Mouse (Mus musculus) liver, embryonic 16.5 days (tissue): ENCODE data around the gene Ppcdc. TPM values are rescaled to one million over a fixed set of nuclear protein-coding genes. Genes with fewer than 3 reads are reported as not detected.
A peak's percentile ranks its signal among the peaks of the same experiment; 100 is the strongest.
"Not testable (repeated sequence)": the region's sequence is repeated elsewhere in the genome, so short reads cannot be mapped to it uniquely, and the experiment has no call there.

Source experiments
- ATAC-seq: fragments of 200-750 bp; cut with Nextera tagmentation; 2 replicates; pipeline ENCODE4 v1.8.0; 2017; ENCODE audit warnings: low read depth, mild to moderate bottlenecking, moderate number of reproducible peaks, moderate library complexity
- H3K27ac ChIP-seq: fragments of 300-500 bp; sonication (generic); 2 replicates; pipeline ENCODE4 v1.5.1; 2014; ENCODE audit warnings: mild to moderate bottlenecking, low read length
- H3K27me3 ChIP-seq: fragments of 300-500 bp; sonication (generic); 2 replicates; pipeline ENCODE4 v1.6.1; 2014; ENCODE audit warnings: low read depth, low read length, mixed read lengths; ENCODE audit not compliant: control insufficient read depth, insufficient read depth
- H3K36me3 ChIP-seq: fragments of 300-500 bp; sonication (generic); 2 replicates; pipeline ENCODE4 v1.6.1; 2014; ENCODE audit warnings: mild to moderate bottlenecking; ENCODE audit not compliant: control insufficient read depth, insufficient read depth
- H3K4me1 ChIP-seq: fragments of 300-500 bp; sonication (generic); 2 replicates; pipeline ENCODE4 v1.6.1; 2014; ENCODE audit warnings: low read depth, low read length, mixed read lengths; ENCODE audit not compliant: control insufficient read depth
- H3K4me2 ChIP-seq: fragments of 300-500 bp; sonication (generic); 2 replicates; pipeline ENCODE4 v1.6.1; 2014; ENCODE audit warnings: low read depth, low read length, mixed read lengths
- H3K4me3 ChIP-seq: fragments of 300-500 bp; sonication (generic); 2 replicates; pipeline ENCODE4 v1.5.1; 2014; ENCODE audit warnings: low read depth, mild to moderate bottlenecking, low read length
- H3K9ac ChIP-seq: fragments of 300-500 bp; sonication (generic); 2 replicates; pipeline ENCODE4 v1.6.1; 2014; ENCODE audit warnings: low read depth, low read length
- H3K9me3 ChIP-seq: fragments of 300-500 bp; sonication (generic); replicated peaks from 2 replicates; pipeline ENCODE4 v1.6.1; 2016; ENCODE audit warnings: low read length; ENCODE audit not compliant: control insufficient read depth
- WGBS: fragments of 180-500 bp; shearing (Covaris S2); extraction: QIAGEN DNeasy Blood & Tissue Kit; methylation state at CpG from one replicate; pipeline ENCODE4 v1.1.7; 2014; ENCODE audit not compliant: insufficient replicate concordance; 5-methylcytosine and 5-hydroxymethylcytosine counted together
- polyA plus RNA-seq: library from polyadenylated mRNA; unstranded; fragments of >200 nt; fragmentation: Nextera tagmentation; extraction: Ambion mirVana; gene quantifications from 2 replicates; pipeline ENCODE4 v1.2.1, GENCODE M21; 2015

Ppcdc gene
- polyA plus RNA-seq, 1 experiment from 2014 or later = 10.4 TPM

- H3K4me2 ChIP-seq = no peak overlapping the region
- H3K9ac ChIP-seq = no peak overlapping the region
- H3K4me1 ChIP-seq = peaks cover 9% of the 10 kb centered on the region
- H3K4me3 ChIP-seq = no peak overlapping the region
- no peaks in the 10 kb centered on the region for H3K27me3 ChIP-seq
- no peak overlapping the region for H3K27ac ChIP-seq
- WGBS = 35% methylated on average over 11 of the region's 11 CpGs
- H3K9me3 ChIP-seq = no peaks in the 10 kb centered on the region
- H3K36me3 ChIP-seq = no peaks in the 10 kb centered on the region
- no peak for ATAC-seq
These were observed 5.3 kb downstream of the Ppcdc start for GRCm38 (mm10) chr9:57434405-57435165.

- H3K9me3 ChIP-seq = no peaks in the 10 kb centered on the region
- ATAC-seq = peak; percentile 52
- no peaks in the 10 kb centered on the region for H3K27me3 ChIP-seq
- peaks cover 3% of the 10 kb centered on the region for H3K4me1 ChIP-seq
- H3K4me3 ChIP-seq = no peak overlapping the region
- H3K36me3 ChIP-seq = no peaks in the 10 kb centered on the region
- 0 out of 2 replicates have a peak overlapping the region, but pooled peaks have one; percentile 6 for H3K27ac ChIP-seq
- WGBS = 15% methylated on average over 11 of the region's 11 CpGs
- no peak overlapping the region for H3K4me2 ChIP-seq
- no peak overlapping the region for H3K9ac ChIP-seq
These were observed 6.6 kb downstream of the Ppcdc start for GRCm38 (mm10) chr9:57433097-57434032.

GRCm38 (mm10) chr9:57432480-57432879 is 7.4 kb downstream of the Ppcdc start:
- no peaks in the 10 kb centered on the region for H3K36me3 ChIP-seq
- 70% methylated on average over 3 of the region's 3 CpGs for WGBS
- H3K4me2 ChIP-seq = no peak overlapping the region
- peaks cover 3% of the 10 kb centered on the region for H3K4me1 ChIP-seq
- H3K9me3 ChIP-seq = no peaks in the 10 kb centered on the region
- no peak overlapping the region for H3K4me3 ChIP-seq
- no peak overlapping the region for H3K27ac ChIP-seq
- H3K9ac ChIP-seq = no peak overlapping the region
- H3K27me3 ChIP-seq = no peaks in the 10 kb centered on the region
- ATAC-seq = no peak

DNA sequence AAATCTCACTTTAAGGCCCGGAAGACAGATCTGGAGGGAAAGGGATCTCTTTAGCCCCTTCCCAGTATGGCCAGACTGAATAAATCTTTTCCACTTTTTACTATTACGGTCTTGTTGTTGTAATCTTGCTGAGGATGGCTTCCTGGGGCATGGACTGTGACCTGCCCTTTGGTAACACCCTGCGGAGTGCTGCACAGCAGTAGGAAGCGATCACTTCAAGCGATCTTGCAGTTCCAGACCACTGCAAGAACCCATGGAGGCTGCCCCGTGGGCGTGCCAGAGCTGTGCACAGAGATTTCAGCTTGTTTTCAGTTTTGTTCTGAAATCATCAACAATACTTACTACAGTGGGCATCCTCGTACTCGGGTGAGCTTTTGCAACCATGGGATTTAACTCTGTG is 8.7 kb downstream of the Ppcdc start:
- 64% methylated on average over 9 of the region's 9 CpGs for WGBS

GRCm38 (mm10) chr9:57428391-57428790 is 11.5 kb downstream of the Ppcdc start:
- Histone ChIP-seq H3K9ac (no peak overlapping the region), H3K27ac (no peak overlapping the region), H3K27me3 (no peaks in the 10 kb centered on the region), H3K4me1 (peaks cover 3% of the 10 kb centered on the region), H3K36me3 (no peaks in the 10 kb centered on the region), H3K4me2 (no peak overlapping the region), H3K4me3 (no peak overlapping the region), H3K9me3 (no peaks in the 10 kb centered on the region)
- WGBS = 33% methylated on average over 4 of the region's 4 CpGs
- no peak for ATAC-seq

More for the DNA sequence above, 8.7 kb downstream of the Ppcdc start:
- H3K9me3 ChIP-seq = no peaks in the 10 kb centered on the region
- H3K9ac ChIP-seq = no peak overlapping the region
- H3K36me3 ChIP-seq = no peaks in the 10 kb centered on the region
- H3K27ac ChIP-seq = no peak overlapping the region
- H3K27me3 ChIP-seq = no peaks in the 10 kb centered on the region
- H3K4me1 ChIP-seq = peaks cover 3% of the 10 kb centered on the region
- no peak for ATAC-seq
- H3K4me3 ChIP-seq = no peak overlapping the region
- H3K4me2 ChIP-seq = no peak overlapping the region

DNA sequence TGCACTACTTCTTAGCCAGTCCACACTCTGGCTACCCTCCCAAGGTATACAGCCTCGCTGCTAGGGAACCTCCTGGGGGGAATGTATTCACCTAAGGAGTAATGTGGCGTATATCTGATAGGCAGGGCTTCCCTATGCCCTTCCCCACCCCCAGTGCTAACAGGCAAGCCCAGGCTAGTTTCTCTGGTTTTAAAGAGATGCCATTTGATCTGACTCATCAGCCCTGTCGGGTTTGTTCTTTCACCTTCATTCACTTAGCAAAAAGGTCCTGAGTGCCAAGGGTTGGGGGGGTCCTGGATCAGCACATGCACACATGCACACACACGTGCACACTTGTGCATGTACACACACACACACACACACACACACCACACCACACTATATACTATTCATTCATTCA is 12.0 kb downstream of the Ppcdc start:
- H3K36me3 ChIP-seq = no peaks in the 10 kb centered on the region
- H3K4me2 ChIP-seq = no peak overlapping the region
- H3K9me3 ChIP-seq = no peaks in the 10 kb centered on the region
- no peak for ATAC-seq
- no peaks in the 10 kb centered on the region; the same call in 1 of the 2 replicates for H3K4me1 ChIP-seq
- no peaks in the 10 kb centered on the region for H3K27me3 ChIP-seq
- no peak overlapping the region for H3K9ac ChIP-seq
- WGBS = 50% methylated on average over 4 of the region's 4 CpGs
- no peak overlapping the region for H3K27ac ChIP-seq
- no peak overlapping the region for H3K4me3 ChIP-seq

DNA sequence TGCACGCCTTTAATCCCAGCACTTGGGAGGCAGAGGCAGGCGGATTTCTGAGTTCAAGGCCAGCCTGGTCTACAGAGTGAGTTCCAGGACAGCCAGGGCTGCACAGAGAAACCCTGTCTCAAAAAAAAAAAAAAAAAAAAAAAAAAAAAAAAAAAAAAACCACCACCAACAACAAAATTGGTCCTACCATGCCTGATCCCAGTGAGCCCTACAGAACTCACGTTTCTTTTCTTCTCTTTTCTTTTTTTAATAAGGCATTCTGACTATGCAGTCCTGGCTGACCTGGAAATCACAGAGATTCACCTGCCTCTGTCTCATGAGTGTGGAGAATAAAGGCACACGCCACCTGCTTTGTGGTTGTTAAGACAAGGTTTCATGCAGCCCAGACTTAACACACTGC is 12.8 kb downstream of the Ppcdc start:
- H3K4me3 ChIP-seq, H3K9me3 ChIP-seq, H3K9ac ChIP-seq, H3K36me3 ChIP-seq, H3K4me1 ChIP-seq, H3K27ac ChIP-seq, ATAC-seq, H3K4me2 ChIP-seq, H3K27me3 ChIP-seq: not testable (repeated sequence)
- 81% methylated on average over 4 of the region's 4 CpGs for WGBS

- no peak overlapping the region for H3K27ac ChIP-seq
- no peak overlapping the region for H3K4me3 ChIP-seq
- WGBS = 47% methylated on average over 3 of the region's 3 CpGs
- no peak for ATAC-seq
- no peaks in the 10 kb centered on the region for H3K36me3 ChIP-seq
- no peaks in the 10 kb centered on the region for H3K27me3 ChIP-seq
- no peaks in the 10 kb centered on the region for H3K9me3 ChIP-seq
- H3K9ac ChIP-seq = no peak overlapping the region
- peaks cover 17% of the 10 kb centered on the region for H3K4me1 ChIP-seq
- no peak overlapping the region for H3K4me2 ChIP-seq
These were observed 14.8 kb downstream of the Ppcdc start for GRCm38 (mm10) chr9:57425116-57425515.

DNA sequence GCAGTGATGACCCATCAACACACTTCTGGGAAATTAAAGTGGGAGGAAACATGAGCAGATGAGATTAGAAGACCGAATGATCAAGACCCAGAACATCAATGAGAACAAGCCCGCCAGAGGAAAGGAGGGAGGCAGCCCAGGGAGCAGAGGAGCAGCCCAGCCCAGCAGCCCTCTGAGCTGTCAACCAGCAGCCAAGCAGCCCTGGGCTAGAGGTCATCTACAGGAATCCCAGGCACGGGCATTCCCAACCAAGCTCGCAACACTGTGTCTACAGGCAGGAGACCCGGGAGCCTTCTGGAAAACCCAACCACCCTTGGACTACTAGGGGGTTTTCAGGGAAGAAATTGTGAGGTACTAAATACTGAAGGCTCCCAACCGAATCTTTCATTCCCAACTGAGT is 15.9 kb downstream of the Ppcdc start:
- no peak overlapping the region for H3K27ac ChIP-seq
- no peak overlapping the region for H3K9ac ChIP-seq
- H3K9me3 ChIP-seq = no peaks in the 10 kb centered on the region
- 51% methylated on average over 6 of the region's 6 CpGs for WGBS
- H3K4me2 ChIP-seq = no peak overlapping the region
- no peaks in the 10 kb centered on the region for H3K36me3 ChIP-seq
- no peak for ATAC-seq
- no peaks in the 10 kb centered on the region for H3K27me3 ChIP-seq
- H3K4me1 ChIP-seq = peaks cover 18% of the 10 kb centered on the region
- no peak overlapping the region for H3K4me3 ChIP-seq
